Mouse (Mus musculus) ZHBTc4 (cell line): ENCODE measurements around the gene Insr.
"Not testable (repeated sequence)": the region's sequence is repeated elsewhere in the genome, so short reads cannot be mapped to it uniquely, and the experiment has no call there.

Source experiments
- DNase-seq: peaks from one replicate; pipeline ENCODE4 v3.0.0-alpha.2; 2011; ENCODE audit warnings: low read depth, low spot score

Gene Insr

GRCm38 (mm10) chr8:3278934-3279720 is at the start of gene Insr:
TSS of gene Insr (minus strand) at chr8:3279617.
- DNase-seq, result peak; percentile 96

- no peak for DNase-seq
These were observed 48.3 kb upstream of the Insr start for GRCm38 (mm10) chr8:3327538-3328245.

- DNase-seq, result no peak
These were observed 47.6 kb upstream of the Insr start for GRCm38 (mm10) chr8:3327056-3327455.

- no peak for DNase-seq
These were observed 44.8 kb upstream of the Insr start for GRCm38 (mm10) chr8:3324253-3324652.

- DNase-seq, result not testable (repeated sequence)
These were observed 39.9 kb upstream of the Insr start for GRCm38 (mm10) chr8:3319267-3319666.

GRCm38 (mm10) chr8:3316585-3316984 is 37.2 kb upstream of the Insr start:
- DNase-seq, result peak; percentile 7

GRCm38 (mm10) chr8:3314345-3314744 is 34.9 kb upstream of the Insr start:
- no peak for DNase-seq

- DNase-seq, result no peak
These were observed 34.4 kb upstream of the Insr start for GRCm38 (mm10) chr8:3313843-3314242.

- DNase-seq, result not testable (repeated sequence)
These were observed 34.0 kb upstream of the Insr start for GRCm38 (mm10) chr8:3313417-3313816.

GRCm38 (mm10) chr8:3311482-3311881 is 32.1 kb upstream of the Insr start:
- DNase-seq, result no peak

- no peak for DNase-seq
These were observed 30.2 kb upstream of the Insr start for GRCm38 (mm10) chr8:3309636-3310035.

GRCm38 (mm10) chr8:3308205-3308800 is 28.9 kb upstream of the Insr start:
- not testable (repeated sequence) for DNase-seq

- no peak for DNase-seq
These were observed 22.7 kb upstream of the Insr start for GRCm38 (mm10) chr8:3302131-3302530.

- no peak for DNase-seq
These were observed 19.9 kb upstream of the Insr start for GRCm38 (mm10) chr8:3299322-3299721.

GRCm38 (mm10) chr8:3285824-3286223 is 6.4 kb upstream of the Insr start:
- no peak for DNase-seq

- no peak for DNase-seq
These were observed 5.2 kb upstream of the Insr start for GRCm38 (mm10) chr8:3284656-3285055.

- DNase-seq, result no peak
These were observed 1.9 kb upstream of the Insr start for GRCm38 (mm10) chr8:3281296-3281695.

- peak; percentile 34 for DNase-seq
These were observed 971 bp upstream of the Insr start for GRCm38 (mm10) chr8:3280266-3280910.

- DNase-seq, result no peak
These were observed 282 bp upstream of the Insr start for GRCm38 (mm10) chr8:3279721-3280077.

- peak; percentile 21 for DNase-seq
These were observed 1.1 kb downstream of the Insr start for GRCm38 (mm10) chr8:3278181-3278820.

GRCm38 (mm10) chr8:3277266-3277665 is 2.2 kb downstream of the Insr start:
- no peak for DNase-seq

GRCm38 (mm10) chr8:3276009-3276408 is 3.4 kb downstream of the Insr start:
- no peak for DNase-seq
